Mouse (Mus musculus) kidney, adult 2 months (tissue): Measurements from ENCODE around the gene Sf3a1. TPM values are rescaled to one million over a fixed set of nuclear protein-coding genes. Genes with fewer than 3 reads are reported as not detected.

Experiments
- DNase-seq: peaks from one replicate; pipeline ENCODE4 v3.0.0; 2021
- H3K27ac ChIP-seq: fragments of 200-500 bp; 2 replicates; pipeline ENCODE4 v1.5.1; 2012; ENCODE audit warnings: low read depth, low read length, control low read depth, inconsistent platforms; ENCODE audit not compliant: insufficient read depth
- H3K27me3 ChIP-seq: fragments of 200-500 bp; replicated peaks from 2 replicates; pipeline ENCODE4 v1.6.1; 2012; ENCODE audit warnings: mild to moderate bottlenecking, moderate library complexity, low read length, inconsistent platforms; ENCODE audit not compliant: control insufficient read depth, insufficient read depth
- H3K36me3 ChIP-seq: fragments of 200-500 bp; 2 replicates; pipeline ENCODE4 v1.6.1; 2012; ENCODE audit warnings: mild to moderate bottlenecking, moderate library complexity, low read length, inconsistent platforms; ENCODE audit not compliant: control insufficient read depth, insufficient read depth
- H3K4me1 ChIP-seq: fragments of 200-500 bp; 2 replicates; pipeline ENCODE4 v1.6.1; 2011; ENCODE audit warnings: low read length; ENCODE audit not compliant: control insufficient read depth, insufficient read depth
- H3K4me3 ChIP-seq: fragments of 200-500 bp; 2 replicates; pipeline ENCODE4 v1.5.1; 2011; ENCODE audit warnings: mild to moderate bottlenecking, low read depth, low read length, control low read depth; ENCODE audit not compliant: insufficient read depth
- CTCF ChIP-seq: fragments of 200-500 bp; conservative IDR thresholded peaks from 2 replicates; pipeline ENCODE4 v1.5.1; 2011; ENCODE audit warnings: low read depth, mild to moderate bottlenecking, control low read depth, low read length, moderate library complexity, mixed read lengths; ENCODE audit not compliant: insufficient read depth, insufficient read length
- POLR2A ChIP-seq: fragments of 200-500 bp; IDR thresholded peaks from one replicate; pipeline ENCODE4 v1.6.1; 2011; ENCODE audit warnings: low read depth, low read length, control low read depth
- WGBS: fragments of 180-500 bp; shearing (Covaris S2); methylation state at CpG from one replicate; pipeline ENCODE4 v1.1.7; 2018; 5-methylcytosine and 5-hydroxymethylcytosine counted together
- polyA plus RNA-seq: library from polyadenylated mRNA; depleted of rRNA; stranded (reverse); fragments of >200 nt; gene quantifications from 2 replicates; pipeline ENCODE4 v1.2.3, GENCODE M21; 2012; rRNA removed

Gene Sf3a1
- polyA plus RNA-seq, 1 experiment, result 21.0 TPM

DNA sequence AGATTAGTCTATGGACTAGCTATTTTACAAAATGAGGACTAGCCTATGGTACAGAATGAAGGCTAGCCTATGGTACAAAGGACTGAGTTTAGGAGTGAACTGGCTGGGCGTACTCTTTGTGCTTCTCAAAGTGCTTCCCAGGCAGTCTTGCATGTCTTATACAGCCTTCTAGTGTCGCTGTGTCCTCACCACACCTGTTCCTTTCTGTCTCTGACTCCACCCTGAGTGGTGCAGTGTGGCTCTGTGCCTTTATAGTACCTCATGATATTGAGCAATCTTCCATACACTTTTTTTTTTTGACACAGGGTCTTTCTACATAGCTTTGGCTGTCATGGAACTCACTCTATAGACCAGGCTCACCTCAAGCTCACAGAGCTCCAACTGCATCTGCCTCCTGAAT lies 71.3 kb downstream of the Sf3a1 start:
- H3K4me3 ChIP-seq, result no peak overlapping the region
- WGBS, result 95% methylated on average over 2 of the region's 2 CpGs
- H3K27ac ChIP-seq, result no peak overlapping the region
- no peaks in the 10 kb centered on the region for H3K4me1 ChIP-seq
- H3K36me3 ChIP-seq, result no peaks in the 10 kb centered on the region
- no peak for DNase-seq
- TF ChIP-seq POLR2A (no peak), CTCF (no peak)
- H3K27me3 ChIP-seq, result no peaks in the 10 kb centered on the region

Other genes with a start within 250 kb of the Sf3a1 start
- 8.1 and 10.6 TPM in 2 replicates for gene Slc35e4, start 245.7 kb upstream of the Sf3a1 start, polyA plus RNA-seq
- gene Tcn2, start 228.2 kb upstream of the Sf3a1 start, polyA plus RNA-seq, result 2,179 and 2,584 TPM in 2 replicates
- 33.3 and 33.8 TPM in 2 replicates for gene Pes1, start 196.4 kb upstream of the Sf3a1 start, polyA plus RNA-seq
- gene 4930556J24Rik, start 183.6 kb upstream of the Sf3a1 start, polyA plus RNA-seq, result 0.34 and 0.73 TPM in 2 replicates
- 71.7 and 91.3 TPM in 2 replicates for gene Gal3st1, start 176.7 kb upstream of the Sf3a1 start, polyA plus RNA-seq
- gene Sec14l4, start 128.9 kb upstream of the Sf3a1 start, polyA plus RNA-seq, result 0.36 and 0.39 TPM in 2 replicates
- gene Sec14l3, start 95.5 kb upstream of the Sf3a1 start, polyA plus RNA-seq, result 8.8 and 11.7 TPM in 2 replicates
- 30.1 and 31.2 TPM in 2 replicates for gene Mtfp1, start 64.9 kb upstream of the Sf3a1 start, polyA plus RNA-seq
- gene Sec14l2, start 36.9 kb upstream of the Sf3a1 start, polyA plus RNA-seq, result 1.5 and 1.8 TPM in 2 replicates
- 25.2 and 26.7 TPM in 2 replicates for gene Rnf215, start 25.1 kb upstream of the Sf3a1 start, polyA plus RNA-seq
- 9.6 and 12.1 TPM in 2 replicates for gene Ccdc157, start 57 bp upstream of the Sf3a1 start, polyA plus RNA-seq
- 91.4 and 115 TPM in 2 replicates for gene Tbc1d10a, start 26.4 kb downstream of the Sf3a1 start, polyA plus RNA-seq
- gene Castor1, start 57.9 kb downstream of the Sf3a1 start, polyA plus RNA-seq, result 15.8 and 16.3 TPM in 2 replicates
- 0.07 and 0.20 TPM in 2 replicates for gene Osm, start 76.1 kb downstream of the Sf3a1 start, polyA plus RNA-seq
- gene Lif, start 97.2 kb downstream of the Sf3a1 start, polyA plus RNA-seq, result 0.56 and 0.67 TPM in 2 replicates